Mouse (Mus musculus) cerebellum, postnatal 4 days (tissue): ENCODE measurements at regions not wholly inside any gene's neighbourhood (a gene's known extent, or its start where the extent isn't known, plus 50 kb on each side); places are given as distances from the start of the nearest gene placed in this dataset.

ENCODE experiments used
- DNase-seq, 2 experiments: peaks; one replicate each; pipeline ENCODE4 v3.0.0; 2022; ENCODE audit warnings: low spot score in 2 of 2, mixed read lengths in 1 of 2

DNA sequence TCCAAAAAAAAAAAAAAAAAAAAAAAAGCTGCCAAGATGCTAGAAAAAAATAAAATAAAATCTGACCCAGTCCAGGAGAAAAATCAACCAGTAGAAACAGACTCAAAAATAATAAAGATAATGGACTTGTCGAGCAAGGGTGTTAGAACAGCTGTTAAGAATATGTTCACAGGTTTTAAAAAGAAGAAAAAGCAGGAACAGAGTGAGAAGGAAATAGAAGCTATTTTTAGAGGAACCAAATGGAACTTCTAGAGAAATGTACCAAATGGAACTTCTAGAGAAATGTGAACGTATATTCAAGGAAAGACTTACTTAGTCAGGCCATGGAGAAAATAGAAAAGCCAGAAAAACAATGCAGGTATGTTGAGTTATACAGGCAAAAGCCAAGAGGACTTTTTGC lies 662.4 kb upstream of the Jmjd1c start:
- DNase-seq, result no peak

DNA sequence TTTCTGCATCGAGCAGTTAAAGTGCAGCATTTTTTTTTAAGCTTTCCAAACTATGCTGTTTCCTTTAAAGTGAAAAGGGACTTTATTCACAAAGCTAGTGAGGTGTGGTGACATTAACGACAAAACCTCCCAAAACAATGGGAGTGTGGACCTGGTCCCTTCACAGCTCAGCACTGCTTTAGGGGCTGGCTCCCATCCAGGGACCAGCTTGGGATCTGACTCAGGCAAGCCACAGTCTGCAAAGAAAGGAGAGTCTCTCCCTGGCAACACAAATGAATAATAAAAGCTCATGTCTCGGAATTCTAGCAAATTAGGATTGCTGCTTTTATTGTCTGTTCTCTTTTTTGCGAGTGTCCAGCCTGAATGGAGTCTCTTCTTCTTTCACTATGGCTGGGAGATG lies 625.2 kb upstream of the Jmjd1c start:
- DNase-seq, result peak in 1 of 2 experiments; percentile 39

DNA sequence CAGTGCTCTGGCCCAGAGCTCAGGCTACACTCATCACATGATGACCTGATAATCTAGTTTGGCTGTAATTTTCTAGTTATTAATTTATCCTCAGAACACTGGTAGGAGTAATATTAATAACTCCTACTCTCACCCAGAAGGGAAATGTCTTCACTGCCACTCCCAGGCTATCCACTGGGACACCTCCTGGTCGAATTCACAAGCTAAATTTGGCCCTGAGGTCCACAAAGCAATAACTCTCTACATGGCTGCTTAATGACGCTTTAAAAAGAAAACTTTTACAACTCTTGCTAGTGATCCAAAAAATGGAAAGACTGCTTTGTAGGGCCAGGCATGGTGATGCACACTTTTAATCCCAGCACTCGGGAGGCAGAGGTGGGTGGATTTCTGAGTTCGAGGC lies 623.9 kb upstream of the Jmjd1c start:
- DNase-seq, result no peak

DNA sequence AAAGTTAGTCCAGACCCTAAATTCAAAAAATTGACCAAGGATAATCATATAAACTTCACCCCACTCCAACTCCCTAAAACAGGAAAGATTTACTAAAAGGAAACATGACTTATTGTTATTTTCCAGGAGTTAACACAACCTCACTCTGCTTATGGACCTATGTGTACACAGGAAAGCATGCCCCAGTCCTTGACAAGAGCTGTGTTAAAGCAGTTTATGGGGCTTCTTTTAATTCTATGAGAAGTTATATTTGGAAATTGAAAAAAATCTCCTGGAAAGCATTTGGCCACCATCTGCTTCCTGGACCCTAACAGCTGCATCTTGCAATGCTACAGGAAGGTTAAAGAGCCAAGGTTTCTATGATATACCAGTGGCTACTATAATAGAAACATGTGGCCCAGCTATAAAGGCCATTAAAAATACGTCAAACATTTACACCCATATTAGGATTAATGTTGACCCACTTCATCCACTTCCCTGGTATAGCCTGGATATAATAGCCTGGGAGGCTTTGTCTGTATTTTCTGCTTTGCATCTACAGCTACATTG lies 620.7 kb upstream of the Jmjd1c start:
- no peak for DNase-seq

DNA sequence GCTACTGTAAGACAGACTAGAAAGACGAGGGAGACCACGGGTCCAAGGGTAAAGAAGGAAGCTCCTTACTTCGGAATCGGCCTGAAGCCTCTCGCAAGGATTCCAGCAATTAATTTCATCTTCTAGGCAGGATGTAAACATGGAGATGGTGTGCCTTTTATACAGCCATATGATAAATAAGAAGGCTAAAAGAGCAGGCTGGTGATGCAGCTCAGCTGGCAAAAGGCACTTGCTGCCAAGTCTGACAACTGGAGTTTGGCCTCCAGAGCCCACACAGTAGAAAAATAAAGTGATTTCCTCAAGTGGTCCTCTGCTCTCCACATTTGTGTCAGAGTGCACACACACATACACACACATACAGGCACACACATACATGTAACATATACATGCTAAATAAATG lies 605.1 kb upstream of the Jmjd1c start:
- DNase-seq, result no peak

DNA sequence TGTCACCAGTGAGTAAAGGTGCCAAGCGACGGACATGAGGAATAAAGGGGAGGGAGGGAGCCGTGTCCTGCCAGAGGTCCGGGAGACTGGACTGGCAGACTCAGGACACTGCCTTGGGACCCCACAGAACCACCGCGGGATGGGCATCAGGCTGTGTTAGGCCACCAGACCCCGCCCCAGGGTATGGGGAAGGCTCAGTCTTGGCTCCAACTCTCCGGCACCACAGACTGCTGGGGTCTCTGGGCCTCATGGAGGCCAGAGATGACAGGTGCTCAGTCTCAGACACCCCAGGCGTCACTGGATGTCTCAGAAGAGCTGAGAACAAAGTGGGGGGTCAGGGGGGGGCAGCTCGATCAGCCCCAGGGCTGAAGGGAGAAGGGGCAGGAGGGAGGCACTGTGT lies 604.1 kb upstream of the Jmjd1c start:
- no peak for DNase-seq

DNA sequence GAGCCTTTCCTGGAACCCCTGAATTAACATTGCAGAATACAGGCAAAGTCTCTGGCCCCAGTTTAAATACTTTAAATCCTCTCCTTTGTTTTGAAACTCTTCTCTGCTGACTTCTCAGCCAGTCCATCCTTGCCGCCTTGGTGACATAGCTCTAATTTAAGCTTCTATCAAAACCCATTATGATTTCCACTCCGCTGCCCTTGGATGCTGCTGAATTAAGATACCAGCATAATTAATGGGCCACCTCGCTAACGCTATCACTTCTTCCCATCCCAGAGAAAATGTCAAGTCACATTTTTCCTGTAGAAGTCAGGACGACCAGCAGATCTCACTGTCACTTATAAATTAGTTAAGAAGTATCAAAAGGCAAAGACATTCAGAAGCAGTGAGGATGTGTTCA lies 556.1 kb upstream of the Jmjd1c start:
- no peak for DNase-seq

DNA sequence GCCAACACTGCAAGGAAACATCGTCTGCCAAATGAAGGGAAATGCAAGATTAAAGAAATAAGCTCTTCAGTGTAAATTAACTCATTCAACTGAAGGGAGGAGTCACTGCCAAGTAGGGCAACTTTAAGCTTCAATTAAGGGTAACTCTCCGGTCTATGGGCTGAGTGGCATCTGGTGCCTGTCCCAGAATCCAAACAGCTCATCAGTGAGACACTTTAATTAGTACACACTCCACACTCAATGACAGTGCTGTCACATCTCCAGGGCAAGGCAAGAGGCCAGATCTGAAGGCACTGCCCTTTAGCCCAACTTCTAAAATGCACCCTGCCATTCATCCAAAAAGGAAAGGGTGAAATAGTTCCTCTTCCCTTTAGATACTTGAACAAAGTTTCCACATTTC lies 549.3 kb upstream of the Jmjd1c start:
- peak in 1 of 2 experiments; percentile 45 for DNase-seq

DNA sequence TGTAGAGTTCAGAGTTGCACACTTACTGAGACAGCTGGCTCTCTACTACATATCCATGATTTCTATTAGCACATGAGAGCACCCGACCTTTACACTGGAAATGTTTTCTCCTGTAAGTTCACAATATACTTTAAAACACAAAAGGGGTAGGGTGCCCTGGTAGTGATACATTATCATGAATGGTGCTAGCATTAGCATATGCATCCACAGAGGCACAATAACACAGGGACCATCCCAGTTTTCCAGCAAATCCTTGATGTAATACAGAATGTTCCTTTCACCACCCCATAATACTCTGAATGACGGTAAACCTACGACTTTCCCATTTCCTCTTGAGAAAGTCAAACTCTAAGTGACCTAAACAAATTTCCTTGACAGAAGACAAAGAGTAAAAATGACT lies 548.3 kb upstream of the Jmjd1c start:
- DNase-seq, result no peak

DNA sequence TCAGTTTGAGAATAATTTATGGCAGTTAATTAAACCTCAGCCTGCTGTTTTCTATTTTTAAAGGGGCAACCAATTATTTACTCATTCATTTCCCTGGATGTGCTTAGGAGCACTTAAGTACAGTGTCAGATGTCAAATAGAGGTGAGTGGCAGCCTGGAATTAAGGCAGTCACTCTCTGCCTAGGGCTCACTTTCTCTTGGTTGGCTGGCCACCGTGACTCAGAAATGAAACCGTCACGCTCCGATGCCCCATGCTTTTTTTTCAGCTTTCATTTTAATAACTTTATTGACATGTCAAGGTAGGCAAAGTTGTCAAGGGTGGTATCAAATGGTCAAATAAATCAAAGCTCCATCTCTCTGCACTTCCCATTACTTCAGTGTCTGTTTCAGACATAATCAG lies 547.9 kb upstream of the Jmjd1c start:
- no peak for DNase-seq

DNA sequence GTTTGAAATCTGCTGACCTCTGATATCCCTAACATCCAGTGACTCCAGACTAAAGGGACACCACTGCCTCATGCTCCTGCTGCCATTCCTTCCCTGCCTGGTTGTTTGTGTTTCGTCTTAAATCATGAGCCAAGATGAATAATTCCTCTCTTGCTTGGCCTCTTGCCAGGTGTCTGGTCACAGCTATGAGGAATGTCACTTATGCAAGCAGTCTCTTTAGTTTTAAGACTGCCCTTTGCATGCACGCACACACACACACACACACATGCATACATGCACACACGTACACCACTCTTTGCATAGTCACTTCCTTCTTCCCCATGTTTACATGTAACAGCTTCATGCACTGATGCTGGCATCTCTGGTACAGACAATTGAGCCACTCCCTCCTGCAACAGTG lies 543.0 kb upstream of the Jmjd1c start:
- DNase-seq, result no peak

DNA sequence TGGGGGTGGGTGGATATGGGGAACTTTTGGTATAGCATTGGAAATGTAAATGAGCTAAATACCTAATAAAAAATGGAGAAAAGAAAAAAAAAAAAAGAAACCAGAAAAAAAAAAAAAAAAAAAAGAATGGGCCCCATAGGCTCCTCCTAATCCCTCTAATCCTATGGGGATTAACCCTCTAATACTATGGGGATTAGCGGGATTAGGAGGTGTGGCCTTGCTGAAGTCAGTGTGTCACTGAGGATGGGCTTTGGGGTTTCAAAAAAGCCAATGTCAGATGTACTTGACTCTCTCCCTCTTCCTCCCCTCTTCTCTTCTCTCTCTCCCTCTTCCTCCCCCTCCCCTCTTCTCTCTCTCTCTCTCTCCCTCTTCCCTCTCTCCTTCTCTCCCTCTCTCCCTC lies 541.7 kb upstream of the Jmjd1c start:
- DNase-seq, result no peak

DNA sequence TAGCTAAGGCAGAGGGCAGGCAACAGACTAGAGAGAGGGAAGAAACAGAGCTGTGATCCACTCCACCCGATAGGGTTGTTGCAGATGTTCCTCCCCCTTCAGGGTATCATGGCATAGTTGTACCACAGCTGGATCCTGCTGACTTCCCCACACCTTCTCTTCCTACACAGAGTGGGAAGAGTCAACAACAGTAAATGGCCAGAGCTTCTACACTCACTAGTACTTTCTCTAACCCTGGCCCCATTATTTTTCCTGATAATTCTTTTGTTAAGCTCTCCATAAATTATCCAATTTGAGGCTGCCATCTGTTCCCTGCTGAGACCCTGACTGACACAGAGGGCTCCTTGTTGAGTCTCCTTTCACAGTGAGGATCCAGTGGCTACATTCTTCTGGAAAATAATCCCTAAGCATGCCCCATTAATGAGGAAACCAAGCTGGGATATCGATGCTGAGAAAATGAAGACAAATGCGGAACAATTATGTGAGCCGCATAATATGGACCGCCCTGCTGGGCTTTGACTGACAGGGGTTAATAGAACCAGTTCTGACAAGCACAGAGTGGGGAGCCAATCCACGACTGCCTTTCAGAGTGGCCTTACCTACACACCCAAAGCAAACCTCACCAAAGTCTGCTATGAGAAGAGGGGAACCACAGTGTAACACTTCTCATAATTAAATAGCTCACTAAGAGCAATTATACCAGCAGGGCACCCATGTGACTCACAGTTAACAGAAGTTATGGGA lies 537.7 kb upstream of the Jmjd1c start:
- no peak for DNase-seq

DNA sequence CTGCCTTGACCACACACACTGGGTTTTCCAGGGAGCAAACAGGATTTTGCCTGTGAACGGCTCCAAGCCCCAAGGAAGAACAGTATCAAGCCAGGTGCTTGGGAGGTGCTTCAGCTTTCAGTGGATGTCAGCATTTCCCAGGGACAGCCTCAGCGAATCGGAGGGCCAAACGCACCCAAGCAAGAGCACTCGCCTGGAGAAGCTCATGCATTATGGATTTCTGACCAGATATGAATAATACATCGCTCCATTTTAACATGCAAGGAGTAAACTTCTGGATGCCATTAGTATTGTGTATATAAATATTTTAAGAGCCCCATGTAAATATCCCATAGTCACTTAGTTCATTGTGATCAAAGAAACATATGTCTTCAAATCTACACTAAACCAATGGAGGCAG lies 530.6 kb upstream of the Jmjd1c start:
- no peak for DNase-seq

DNA sequence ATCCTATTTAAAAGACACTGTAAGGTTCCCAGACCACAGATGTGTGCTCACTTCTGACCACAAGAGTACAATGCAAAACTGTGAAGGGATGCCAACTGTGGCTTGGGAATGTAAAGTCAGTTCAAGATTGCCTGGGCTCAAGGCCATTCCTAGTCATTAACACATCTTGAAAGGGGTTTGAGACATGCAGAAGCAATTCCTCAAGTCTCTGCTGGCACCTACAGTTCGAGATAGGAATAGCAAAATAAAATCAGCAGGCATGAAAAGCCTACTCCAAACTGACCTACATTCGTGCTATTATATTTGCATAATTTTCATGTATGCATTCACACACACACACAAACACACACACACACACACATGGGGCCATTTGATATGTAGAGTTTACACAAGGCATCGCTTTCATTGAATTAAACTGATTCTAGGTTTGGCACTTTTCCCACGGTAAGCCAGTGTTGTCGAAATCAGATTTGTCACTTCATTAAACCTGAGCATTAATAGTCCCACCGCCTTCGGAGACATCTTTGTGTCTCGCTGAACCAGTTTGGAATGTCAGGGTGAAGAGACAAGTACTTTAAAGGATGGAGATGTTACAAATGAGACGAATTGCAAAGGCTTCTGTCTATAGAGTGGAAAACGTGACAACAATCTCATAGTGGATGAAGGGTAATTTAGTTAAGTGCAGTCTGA lies 520.9 kb upstream of the Jmjd1c start:
- DNase-seq, result peak in 1 of 2 experiments; percentile 40

DNA sequence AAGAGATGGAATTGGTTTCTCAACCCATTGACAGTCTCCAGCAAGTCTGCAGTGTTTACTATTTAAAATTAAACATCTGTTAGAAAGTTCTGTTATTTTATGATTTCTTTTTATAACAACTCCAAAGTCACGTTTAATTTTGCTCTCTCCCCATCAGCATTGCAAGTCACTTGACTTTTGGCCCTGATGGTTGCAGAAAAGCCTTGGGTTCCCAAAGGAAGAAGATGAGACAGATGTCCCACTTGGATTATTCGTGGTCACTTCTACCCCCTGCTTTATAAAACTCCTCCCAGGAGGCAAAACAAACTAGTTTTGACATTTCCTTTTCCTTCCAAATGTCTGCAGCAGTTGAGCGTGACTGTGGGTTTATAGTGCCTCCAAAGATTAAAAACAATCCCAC lies 502.9 kb upstream of the Jmjd1c start:
- DNase-seq, result no peak

DNA sequence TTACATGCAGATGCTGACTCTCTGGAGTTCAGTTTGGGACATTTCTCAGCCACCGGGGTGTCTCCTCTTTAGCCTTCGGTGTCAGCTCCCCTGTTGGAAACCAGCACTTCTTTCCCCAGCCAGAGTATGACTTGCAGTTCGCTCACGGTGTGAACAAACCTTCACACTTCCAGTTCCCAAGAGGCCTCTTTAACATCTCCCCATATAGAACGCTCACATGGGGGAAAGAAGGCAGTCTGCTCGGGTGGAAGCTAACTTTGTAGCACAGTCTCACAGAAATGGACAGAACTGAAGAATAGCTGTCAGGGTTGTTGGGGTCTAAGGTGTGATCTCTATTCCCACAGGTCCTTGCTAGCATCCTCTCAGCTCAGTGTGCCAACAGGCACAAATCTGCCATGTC lies 502.4 kb upstream of the Jmjd1c start:
- no peak for DNase-seq

DNA sequence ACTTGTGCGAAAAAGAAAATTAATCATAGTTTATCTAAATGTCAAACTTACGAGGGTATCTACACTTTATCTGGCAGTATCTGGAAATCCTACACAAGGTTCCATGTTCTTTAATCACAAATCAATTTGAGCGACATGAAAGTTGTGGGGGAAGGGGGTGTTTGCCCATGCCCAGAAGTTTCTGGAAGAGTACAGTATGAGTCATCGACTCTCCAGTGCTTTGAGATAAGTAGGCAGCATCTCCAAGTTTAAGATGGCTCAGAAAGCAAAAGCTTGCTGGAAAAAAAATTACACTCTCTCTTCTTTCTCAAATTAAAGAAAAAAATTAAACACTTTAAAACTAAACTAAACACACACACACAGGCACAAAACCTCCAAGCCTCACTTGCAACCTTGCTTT lies 498.0 kb upstream of the Jmjd1c start:
- DNase-seq, result no peak

DNA sequence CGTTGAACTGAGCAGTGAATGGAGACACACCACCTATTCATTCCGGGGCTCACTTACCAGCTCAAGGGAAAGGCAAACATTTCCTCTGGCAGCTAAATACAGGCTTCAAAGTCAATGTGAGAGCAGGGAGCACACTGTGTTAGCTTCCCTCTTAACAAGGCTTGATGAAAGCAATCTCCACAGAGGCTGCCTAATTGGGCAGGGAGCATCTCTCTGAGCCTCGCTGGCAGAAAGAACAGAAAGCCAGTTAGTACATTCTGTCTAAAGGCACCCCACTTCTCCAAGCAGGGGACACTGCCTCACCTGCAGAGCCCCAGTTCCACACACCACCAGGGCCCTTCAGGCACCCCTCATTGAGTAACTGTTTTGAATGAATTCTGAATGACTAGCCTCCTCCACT lies 488.8 kb upstream of the Jmjd1c start:
- no peak for DNase-seq

DNA sequence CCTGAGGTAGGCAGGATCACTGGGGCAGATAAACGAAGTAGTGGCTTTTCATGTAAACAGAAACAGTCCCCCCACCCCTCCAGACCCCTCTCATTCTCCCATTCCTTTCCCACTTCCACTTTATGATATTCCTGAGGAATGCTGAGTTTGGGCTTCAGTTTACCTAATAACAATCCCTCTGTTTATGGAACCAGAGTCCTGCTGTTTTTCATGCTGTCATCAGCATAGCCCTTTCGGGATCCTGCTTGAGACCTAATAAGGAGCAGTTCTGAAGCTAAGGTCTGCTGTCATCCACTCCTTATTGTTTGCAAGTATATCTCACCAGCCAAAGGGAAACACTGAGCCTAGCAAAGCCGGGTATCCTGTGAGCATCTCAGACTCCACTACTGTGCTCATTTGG lies 479.6 kb upstream of the Jmjd1c start:
- no peak for DNase-seq

DNA sequence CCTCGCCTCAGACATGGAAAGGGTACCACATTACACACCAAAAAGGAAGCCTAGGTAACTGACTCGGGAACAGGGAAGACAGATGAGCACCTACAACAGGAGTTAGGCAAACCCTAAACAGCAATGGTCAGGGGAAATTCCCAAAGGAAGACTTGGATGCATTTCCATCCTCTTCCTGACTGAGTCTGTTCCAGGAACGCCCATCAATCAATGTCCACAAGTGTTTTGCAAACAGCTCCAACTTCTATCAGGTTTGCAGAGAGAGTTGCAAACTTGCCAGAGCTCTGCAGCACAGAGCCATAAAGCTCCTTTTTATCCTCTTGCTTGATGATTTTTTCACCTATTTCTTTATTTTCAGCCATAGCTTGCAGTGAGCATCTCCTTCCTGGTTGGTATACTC lies 464.9 kb upstream of the Jmjd1c start:
- no peak for DNase-seq

DNA sequence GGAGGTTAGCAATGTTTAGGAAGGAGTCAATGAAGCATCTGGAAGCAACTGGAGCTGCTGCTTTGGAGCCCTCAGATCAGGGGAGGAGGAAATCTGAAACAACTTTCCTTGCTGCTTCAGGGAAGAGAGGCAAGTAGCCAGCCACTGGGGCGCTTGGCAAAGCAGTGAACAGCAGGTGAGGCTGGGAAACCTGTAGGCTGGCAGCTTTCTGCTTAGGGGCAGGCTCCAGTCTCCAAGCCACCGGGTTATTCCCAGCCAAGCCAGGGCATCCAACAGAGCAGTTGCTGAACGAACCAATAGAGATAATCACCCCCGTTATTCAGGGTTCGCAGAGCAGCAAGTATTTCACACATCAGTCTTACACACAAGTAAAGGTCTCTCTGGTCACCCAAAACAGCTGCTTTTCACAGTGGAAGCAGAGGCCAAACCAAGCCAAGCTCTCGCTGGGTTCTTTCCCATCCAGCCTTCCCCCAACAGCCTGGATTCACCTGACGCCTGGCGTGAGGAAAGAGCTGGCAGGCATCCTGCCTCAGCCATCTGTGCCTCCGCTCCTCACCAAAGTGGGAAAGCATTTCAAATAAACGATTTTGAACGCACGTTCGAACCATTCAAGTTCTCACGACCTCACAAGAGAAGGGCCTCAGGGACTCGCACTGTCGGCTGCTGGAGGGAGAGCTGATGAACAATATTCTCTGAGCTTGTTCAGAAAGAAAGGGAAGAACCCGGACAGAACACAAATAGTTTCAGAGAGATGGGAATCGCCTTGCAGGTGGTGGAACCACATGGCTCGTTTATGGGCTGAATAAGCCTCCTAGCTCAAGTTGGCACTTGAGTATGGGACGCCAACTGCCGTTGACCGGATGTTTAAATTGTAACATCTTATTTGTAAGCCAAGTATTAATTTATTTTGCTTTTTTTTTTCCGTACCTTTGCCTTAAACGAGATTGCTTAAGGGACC lies 454.8 kb upstream of the Jmjd1c start:
- DNase-seq, result peak; percentile 22 to 72
